12 mouse cellular contexts compared by ENCODE assay signal in genomic region chr2:84504285-84504684, GRCm38 (mm10). TPM values are rescaled to one million over a fixed set of nuclear protein-coding genes. Genes with fewer than 3 reads are reported as not detected.
A peak's percentile ranks its signal among the peaks of the same experiment; 100 is the strongest.
DNase-seq lines count a peak whose midpoint lies in the region; ATAC-seq and TF ChIP-seq lines count a peak whose summit lies in the region.
"Had no signal": no experiment of that assay in that cellular context is flagged by ENCODE, and none has a peak within 500 bp of the region (broad histone marks: within the 10 kb centered on the region; RNA-seq: fewer than 3 reads in every experiment).

No protein-coding gene starts in this region.

- H3K9me3 ChIP-seq in kidney, embryonic 15.5 days (replicated peaks) = no peaks in the 10 kb centered on the region
- no peaks in the 10 kb centered on the region for H3K9me3 ChIP-seq in G1E (replicated peaks)
- no peaks in the 10 kb centered on the region for H3K9me3 ChIP-seq in liver, embryonic 13.5 days (replicated peaks)
- H3K9me3 ChIP-seq: embryonic facial prominence, embryonic 15.5 days; hindbrain, embryonic 10.5 days had no signal

- TF ChIP-seq CTCF in kidney, adult 2 months (conservative IDR thresholded peaks at IDR 0.05; ENCODE audit: insufficient read depth, insufficient read length, low read depth, low read length) = no peak
- no peak for TF ChIP-seq CTCF in G1E (IDR thresholded peaks at IDR 0.05; ENCODE audit: low read depth, low read length)

- no peak overlapping the region for H3K4me2 ChIP-seq in kidney, embryonic 15.5 days
- H3K4me2 ChIP-seq in liver, embryonic 13.5 days = peak overlapping the region; percentile 57; the same call in 1 of the 2 replicates

- ATAC-seq in kidney, embryonic 15.5 days (replicated peaks; ENCODE audit: low FRiP score) = no peak
- peak; percentile 34; the same call in 1 of the 2 replicates for ATAC-seq in G1E (ENCODE audit: extremely low read depth, insufficient number of reproducible peaks, low FRiP score, poor library complexity, severe bottlenecking)
- ATAC-seq in liver, embryonic 13.5 days (ENCODE audit: low read depth) = no peak

- H3K9ac ChIP-seq in kidney, embryonic 15.5 days = no peak overlapping the region
- H3K9ac ChIP-seq in liver, embryonic 13.5 days = no peak overlapping the region
- H3K9ac ChIP-seq: embryonic facial prominence, embryonic 15.5 days had no signal

- H3K4me3 ChIP-seq in kidney, adult 2 months (ENCODE audit: insufficient read depth, low read depth, low read length) = no peak overlapping the region
- H3K4me3 ChIP-seq in kidney, embryonic 15.5 days (replicated peaks) = no peak overlapping the region
- no peak overlapping the region; the same call in 1 of the 2 replicates for H3K4me3 ChIP-seq in G1E (ENCODE audit: low read depth, low read length)
- H3K4me3 ChIP-seq in liver, embryonic 13.5 days (replicated peaks) = no peak overlapping the region
- H3K4me3 ChIP-seq: embryonic facial prominence, embryonic 15.5 days had no signal

- no peaks in the 10 kb centered on the region for H3K36me3 ChIP-seq in kidney, adult 2 months (ENCODE audit: control insufficient read depth, insufficient read depth, low read length)
- no peaks in the 10 kb centered on the region for H3K36me3 ChIP-seq in kidney, embryonic 15.5 days
- no peaks in the 10 kb centered on the region for H3K36me3 ChIP-seq in G1E (replicated peaks)
- no peaks in the 10 kb centered on the region for H3K36me3 ChIP-seq in liver, embryonic 13.5 days
- H3K36me3 ChIP-seq: embryonic facial prominence, embryonic 15.5 days; hindbrain, embryonic 10.5 days had no signal

- no peaks in the 10 kb centered on the region for H3K27me3 ChIP-seq in kidney, adult 2 months (replicated peaks; ENCODE audit: control insufficient read depth, insufficient read depth, low read length)
- H3K27me3 ChIP-seq in kidney, embryonic 15.5 days = no peaks in the 10 kb centered on the region
- H3K27me3 ChIP-seq in G1E (ENCODE audit: insufficient read depth, low read length) = peaks cover 4% of the 10 kb centered on the region; the same call in 1 of the 2 replicates
- no peaks in the 10 kb centered on the region for H3K27me3 ChIP-seq in liver, embryonic 13.5 days
- H3K27me3 ChIP-seq: embryonic facial prominence, embryonic 15.5 days had no signal

- H3K27ac ChIP-seq in kidney, adult 2 months (ENCODE audit: insufficient read depth, low read depth, low read length) = no peak overlapping the region
- no peak overlapping the region for H3K27ac ChIP-seq in kidney, embryonic 15.5 days
- no peak overlapping the region for H3K27ac ChIP-seq in liver, embryonic 13.5 days

- no peak for TF ChIP-seq POLR2A in kidney, adult 2 months (IDR thresholded peaks at IDR 0.05; ENCODE audit: low read depth, low read length)

- H3K4me1 ChIP-seq in kidney, adult 2 months (ENCODE audit: control insufficient read depth, insufficient read depth, low read length) = no peaks in the 10 kb centered on the region
- H3K4me1 ChIP-seq in kidney, embryonic 15.5 days = no peaks in the 10 kb centered on the region
- H3K4me1 ChIP-seq in G1E (ENCODE audit: insufficient read depth, low read depth, low read length) = peaks cover 11% of the 10 kb centered on the region
- H3K4me1 ChIP-seq in liver, embryonic 13.5 days (replicated peaks) = peaks cover 4% of the 10 kb centered on the region; the same call in 1 of the 2 replicates
- H3K4me1 ChIP-seq: embryonic facial prominence, embryonic 15.5 days; hindbrain, embryonic 10.5 days had no signal

- WGBS in kidney, adult 2 months = 70% methylated on average over 4 of the region's 4 CpGs
- WGBS in kidney, embryonic 15.5 days = 71% methylated on average over 4 of the region's 4 CpGs
- WGBS in liver, embryonic 13.5 days (ENCODE audit: insufficient replicate concordance) = 44% methylated on average over 4 of the region's 4 CpGs

- peak; percentile 12 for DNase-seq in kidney, adult 2 months
- DNase-seq in 416B (ENCODE audit: low read depth) = peak; percentile 62
- DNase-seq in G1E (ENCODE audit: low spot score) = no peak
- DNase-seq in liver, embryonic 13.5 days = no peak
- DNase-seq in cerebellum, adult 9-10 months = no peak
- no peak for DNase-seq in thymus, postnatal 10 days (ENCODE audit: low spot score in 2 of 2)
- no peak for DNase-seq in left cerebral cortex, adult 18-20 months (ENCODE audit: low spot score in 2 of 2)
- DNase-seq: adrenal gland, postnatal 10 days; thymus, postnatal 14 days had no signal

RNA-seq across cellular contexts. Expression of gene Tfpi, which starts 27.7 kb away (rescaled TPM):
- 4.4 and 6.9 TPM in 2 replicates for polyA plus RNA-seq in kidney, adult 2 months (2012; rRNA removed)
- polyA plus RNA-seq in kidney, embryonic 15.5 days (2015; fragmentation: Nextera tagmentation; extraction: Ambion mirVana) = 34.6 and 38.2 TPM in 2 replicates
- total RNA-seq in G1E (2014; fragmentation: Nextera tagmentation) (61.5 and 62.5 TPM in 2 replicates), G1E (2017) (37.1 and 41.4 TPM in 2 replicates)
- 1.2 TPM in 2 replicates for polyA plus RNA-seq in G1E (2012)
- 23.0 and 28.3 TPM in 2 replicates for polyA plus RNA-seq in liver, embryonic 13.5 days (2015; fragmentation: Nextera tagmentation; extraction: Ambion mirVana)
- 1 to 10 TPM; 4.8 to 5.2 TPM for total RNA-seq in left cerebral cortex, adult 18-20 months (2021)

Comparison
In these comparisons a context has a peak if more than half of its experiments do, and no peak if none do; other contexts are left out.
1. DNase-seq: peak in kidney, adult 2 months (single experiment) and 416B (single experiment); none in G1E (single experiment), liver, embryonic 13.5 days (single experiment), cerebellum, adult 9-10 months (single experiment), thymus, postnatal 10 days (0 of 2) and left cerebral cortex, adult 18-20 months (0 of 2).